ENCODE assay signal across 32 mouse cellular contexts in genomic region chr9:27964902-27965550, GRCm38 (mm10).
DNase-seq lines count a peak whose midpoint lies in the region; ATAC-seq and TF ChIP-seq lines count a peak whose summit lies in the region.
"Had no signal": no experiment of that assay in that cellular context is flagged by ENCODE, and none has a peak within 500 bp of the region (broad histone marks: within the 10 kb centered on the region; RNA-seq: fewer than 3 reads in every experiment).

No protein-coding gene starts in this region.

- no peak for TF ChIP-seq CTCF in layer of hippocampus, adult 2 months (conservative IDR thresholded peaks at IDR 0.05)
- TF ChIP-seq CTCF in Patski (IDR thresholded peaks at IDR 0.05): no peak

- peaks cover 7% of the 10 kb centered on the region for H3K4me1 ChIP-seq in forebrain, embryonic 13.5 days
- no peaks in the 10 kb centered on the region for H3K4me1 ChIP-seq in forebrain, embryonic 11.5 days (replicated peaks; ENCODE audit: control insufficient read depth, insufficient read depth, low read length)
- H3K4me1 ChIP-seq: embryonic facial prominence, embryonic 13.5 days; hindbrain, embryonic 12.5 days; limb, embryonic 13.5 days; neural tube, embryonic 13.5 days had no signal

- in situ Hi-C loops in Patski (cut with MboI; ENCODE audit: low pct_unique_long_range_greater_than_20kb): no loop called here

- 52% methylated on average over 10 of the region's 10 CpGs for WGBS in forebrain, embryonic 13.5 days
- WGBS in forebrain, embryonic 11.5 days: 74% methylated on average over 10 of the region's 10 CpGs

- no peak overlapping the region for H3K4me3 ChIP-seq in forebrain, embryonic 13.5 days
- H3K4me3 ChIP-seq in forebrain, embryonic 11.5 days (ENCODE audit: low read depth, low read length): no peak overlapping the region
- no peak overlapping the region for H3K4me3 ChIP-seq in layer of hippocampus, adult 2 months
- H3K4me3 ChIP-seq: embryonic facial prominence, embryonic 13.5 days; heart, embryonic 10.5 days; heart, embryonic 15.5 days; hindbrain, embryonic 12.5 days; left cerebral cortex, adult 2 months; limb, embryonic 13.5 days; midbrain, embryonic 12.5 days; neural tube, embryonic 13.5 days had no signal

- CTCF ChIA-PET in Patski (lab: Charles Lee): interaction anchor here (0.6 kb wide), 1 partner anchor 295 kb away, joined by 4 read pairs; no protein-coding TSS in a partner anchor

- H3K4me2 ChIP-seq in forebrain, embryonic 13.5 days: no peak overlapping the region
- H3K4me2 ChIP-seq in forebrain, embryonic 11.5 days (ENCODE audit: low read depth, low read length, severe bottlenecking): no peak overlapping the region
- H3K4me2 ChIP-seq: embryonic facial prominence, embryonic 13.5 days; heart, embryonic 15.5 days; hindbrain, embryonic 12.5 days; limb, embryonic 13.5 days; liver, embryonic 11.5 days; midbrain, embryonic 12.5 days; neural tube, embryonic 13.5 days had no signal

- POLR2A ChIA-PET in Patski (lab: Charles Lee): interaction anchor here (1.3 kb wide), 1 partner anchor 22 kb away, joined by 3 read pairs; no protein-coding TSS in a partner anchor

- no peaks in the 10 kb centered on the region for H3K9me3 ChIP-seq in forebrain, embryonic 13.5 days (replicated peaks)
- no peaks in the 10 kb centered on the region for H3K9me3 ChIP-seq in forebrain, embryonic 11.5 days (ENCODE audit: control insufficient read depth, low read length)
- H3K9me3 ChIP-seq: embryonic facial prominence, embryonic 13.5 days; heart, embryonic 10.5 days; heart, embryonic 15.5 days; hindbrain, embryonic 12.5 days; limb, embryonic 13.5 days; midbrain, embryonic 12.5 days; neural tube, embryonic 13.5 days had no signal

- no peak for DNase-seq in forebrain, embryonic 11.5 days (ENCODE audit: low spot score)
- DNase-seq in layer of hippocampus, adult 2 months (ENCODE audit: low spot score in 2 of 2): no peak
- no peak for DNase-seq in layer of hippocampus, adult 9-10 months (ENCODE audit: low spot score)
- DNase-seq in Patski (ENCODE audit: low read depth, low spot score): no peak
- DNase-seq in telencephalon, adult 2 months (ENCODE audit: low read depth, low spot score): peak; percentile 46
- no peak for DNase-seq in adrenal gland, adult (ENCODE audit: inconsistent age in 2 of 2, low spot score in 1 of 2)
- no peak for DNase-seq in right cerebral cortex, adult 18-20 months
- DNase-seq: adrenal gland, postnatal 10 days; cerebellum, adult 11-12 months; cerebellum, adult 9-11 months; embryo, embryonic 11 days; gastrocnemius, postnatal 25 days; heart, adult 11 months; kidney, adult 8-10 months; kidney, postnatal 4 days; lung, postnatal 36 days; right cerebral cortex, postnatal 14 days; thymus, adult 2 months; thymus, postnatal 36 days had no signal

- H3K9ac ChIP-seq in forebrain, embryonic 13.5 days: no peak overlapping the region
- H3K9ac ChIP-seq in forebrain, embryonic 11.5 days (ENCODE audit: low read length): no peak overlapping the region
- H3K9ac ChIP-seq: embryonic facial prominence, embryonic 13.5 days; heart, embryonic 15.5 days; hindbrain, embryonic 12.5 days; limb, embryonic 13.5 days; midbrain, embryonic 12.5 days; neural tube, embryonic 13.5 days had no signal

- H3K27me3 ChIP-seq in forebrain, embryonic 13.5 days: no peaks in the 10 kb centered on the region
- no peaks in the 10 kb centered on the region for H3K27me3 ChIP-seq in forebrain, embryonic 11.5 days (ENCODE audit: control insufficient read depth, insufficient read depth, low read length)
- no peaks in the 10 kb centered on the region for H3K27me3 ChIP-seq in Patski
- H3K27me3 ChIP-seq: embryonic facial prominence, embryonic 13.5 days; heart, embryonic 15.5 days; hindbrain, embryonic 12.5 days; limb, embryonic 13.5 days; midbrain, embryonic 12.5 days; neural tube, embryonic 13.5 days had no signal

- ATAC-seq in forebrain, embryonic 13.5 days: 0 out of 2 replicates have a peak, but pooled peaks have one; percentile 50
- no peak for ATAC-seq in forebrain, embryonic 11.5 days (replicated peaks; ENCODE audit: low FRiP score)
- ATAC-seq in Patski: peak; percentile 88
- ATAC-seq: activated CD4-positive, CD25-positive, alpha-beta regulatory T cell, adult 4 months; intestine, embryonic 16.5 days had no signal

- no peaks in the 10 kb centered on the region for H3K36me3 ChIP-seq in forebrain, embryonic 13.5 days (ENCODE audit: poor library complexity, severe bottlenecking)
- no peaks in the 10 kb centered on the region for H3K36me3 ChIP-seq in forebrain, embryonic 11.5 days (ENCODE audit: control insufficient read depth, insufficient read depth, low read length)
- H3K36me3 ChIP-seq: embryonic facial prominence, embryonic 13.5 days; heart, embryonic 10.5 days; heart, embryonic 15.5 days; hindbrain, embryonic 12.5 days; limb, embryonic 13.5 days; midbrain, embryonic 12.5 days; neural tube, embryonic 13.5 days had no signal

- H3K27ac ChIP-seq in forebrain, embryonic 13.5 days: no peak overlapping the region
- H3K27ac ChIP-seq in forebrain, embryonic 11.5 days (ENCODE audit: low read depth, low read length): no peak overlapping the region
- H3K27ac ChIP-seq in layer of hippocampus, adult 2 months: peak overlapping the region; percentile 1; the same call in 1 of the 2 replicates
- H3K27ac ChIP-seq: embryonic facial prominence, embryonic 13.5 days; heart, embryonic 10.5 days; heart, embryonic 15.5 days; hindbrain, embryonic 12.5 days; kidney, postnatal 0 days; left cerebral cortex, adult 2 months; limb, embryonic 13.5 days; midbrain, embryonic 12.5 days; neural tube, embryonic 13.5 days had no signal
